Mouse (Mus musculus): ENCODE measurements around the gene Hnrnpl. TPM values are rescaled to one million over a fixed set of nuclear protein-coding genes. Genes with fewer than 3 reads are reported as not detected.
A peak's percentile ranks its signal among the peaks of the same experiment; 100 is the strongest.

Hnrnpl gene
- polyA plus RNA-seq, 1 experiment from 2014 or later: 336 TPM

GRCm38 (mm10) chr7:28793834-28794233 is 14.5 kb upstream of the Hnrnpl start:
- Histone ChIP-seq H3K27me3 (ENCODE audit: poor library complexity, severe bottlenecking) (no peaks in the 10 kb centered on the region), H3K4me1 (peaks cover 37% of the 10 kb centered on the region), H3K4me3 (no peak overlapping the region), H3K36me3 (replicated peaks) (no peaks in the 10 kb centered on the region), H3K9me3 (no peaks in the 10 kb centered on the region), H3K27ac (no peak overlapping the region)
- DNase-seq (ENCODE audit: extremely low spot score, low spot score): no peak
- 55% methylated on average over 2 of the region's 2 CpGs for WGBS

- H3K27me3 ChIP-seq (ENCODE audit: poor library complexity, severe bottlenecking): no peaks in the 10 kb centered on the region
- no peak for DNase-seq (ENCODE audit: extremely low spot score, low spot score)
- H3K4me1 ChIP-seq: peaks cover 31% of the 10 kb centered on the region
- H3K9me3 ChIP-seq: no peaks in the 10 kb centered on the region
- 84% methylated on average over 3 of the region's 3 CpGs for WGBS
- no peak overlapping the region for H3K4me3 ChIP-seq
- no peak overlapping the region for H3K27ac ChIP-seq
- no peaks in the 10 kb centered on the region for H3K36me3 ChIP-seq (replicated peaks)
Observed at GRCm38 (mm10) chr7:28794496-28794895, 13.8 kb upstream of the Hnrnpl start.

- Histone ChIP-seq H3K36me3 (replicated peaks) (no peaks in the 10 kb centered on the region), H3K4me3 (peak overlapping the region; percentile 41; the same call in 1 of the 2 replicates), H3K27ac (peak overlapping the region; percentile 82), H3K9me3 (no peaks in the 10 kb centered on the region), H3K4me1 (peaks cover 20% of the 10 kb centered on the region), H3K27me3 (ENCODE audit: poor library complexity, severe bottlenecking) (no peaks in the 10 kb centered on the region)
- no peak for DNase-seq (ENCODE audit: extremely low spot score, low spot score)
- 79% methylated on average over 15 of the region's 15 CpGs for WGBS
Observed at GRCm38 (mm10) chr7:28795832-28796231, 12.5 kb upstream of the Hnrnpl start.

GRCm38 (mm10) chr7:28796562-28796975 is 11.8 kb upstream of the Hnrnpl start:
- Histone ChIP-seq H3K4me1 (peaks cover 24% of the 10 kb centered on the region), H3K36me3 (replicated peaks) (no peaks in the 10 kb centered on the region), H3K4me3 (peak overlapping the region; percentile 41), H3K27ac (peak overlapping the region; percentile 82), H3K9me3 (no peaks in the 10 kb centered on the region), H3K27me3 (ENCODE audit: poor library complexity, severe bottlenecking) (no peaks in the 10 kb centered on the region)
- 20% methylated on average over 32 of the region's 32 CpGs for WGBS
- peak; percentile 77 for DNase-seq (ENCODE audit: extremely low spot score, low spot score)

- Histone ChIP-seq H3K9me3 (no peaks in the 10 kb centered on the region), H3K27me3 (ENCODE audit: poor library complexity, severe bottlenecking) (no peaks in the 10 kb centered on the region), H3K4me3 (no peak overlapping the region), H3K27ac (no peak overlapping the region), H3K4me1 (peaks cover 41% of the 10 kb centered on the region), H3K36me3 (replicated peaks) (no peaks in the 10 kb centered on the region)
- WGBS: 95% methylated on average over 9 of the region's 9 CpGs
- no peak for DNase-seq (ENCODE audit: extremely low spot score, low spot score)
Observed at GRCm38 (mm10) chr7:28799994-28800393, 8.3 kb upstream of the Hnrnpl start.

- peaks cover 49% of the 10 kb centered on the region for H3K4me1 ChIP-seq
- no peaks in the 10 kb centered on the region for H3K36me3 ChIP-seq (replicated peaks)
- H3K9me3 ChIP-seq: no peaks in the 10 kb centered on the region
- H3K4me3 ChIP-seq: no peak overlapping the region
- 86% methylated on average over 3 of the region's 3 CpGs for WGBS
- no peak for DNase-seq (ENCODE audit: extremely low spot score, low spot score)
- 0 out of 2 replicates have a peak overlapping the region, but pooled peaks have one; percentile 85 for H3K27ac ChIP-seq
- no peaks in the 10 kb centered on the region for H3K27me3 ChIP-seq (ENCODE audit: poor library complexity, severe bottlenecking)
Observed at GRCm38 (mm10) chr7:28801451-28801850, 6.9 kb upstream of the Hnrnpl start.

GRCm38 (mm10) chr7:28801901-28802670 is 6.3 kb upstream of the Hnrnpl start:
- H3K4me1 ChIP-seq: peaks cover 47% of the 10 kb centered on the region
- WGBS: 39% methylated on average over 10 of the region's 10 CpGs
- H3K27ac ChIP-seq: peak overlapping the region; percentile 85
- H3K4me3 ChIP-seq: peak overlapping the region; percentile 22; the same call in 1 of the 2 replicates
- no peak for DNase-seq (ENCODE audit: extremely low spot score, low spot score)
- H3K36me3 ChIP-seq (replicated peaks): no peaks in the 10 kb centered on the region
- H3K27me3 ChIP-seq (ENCODE audit: poor library complexity, severe bottlenecking): no peaks in the 10 kb centered on the region
- no peaks in the 10 kb centered on the region for H3K9me3 ChIP-seq

GRCm38 (mm10) chr7:28802846-28803588 is 5.3 kb upstream of the Hnrnpl start:
- H3K27ac ChIP-seq: peak overlapping the region; percentile 85
- 6% methylated on average over 10 of the region's 10 CpGs for WGBS
- DNase-seq (ENCODE audit: extremely low spot score, low spot score): peak; percentile 59
- H3K9me3 ChIP-seq: no peaks in the 10 kb centered on the region
- H3K4me1 ChIP-seq: peaks cover 56% of the 10 kb centered on the region
- no peaks in the 10 kb centered on the region for H3K27me3 ChIP-seq (ENCODE audit: poor library complexity, severe bottlenecking)
- no peaks in the 10 kb centered on the region for H3K36me3 ChIP-seq (replicated peaks)
- peak overlapping the region; percentile 22 for H3K4me3 ChIP-seq

GRCm38 (mm10) chr7:28803756-28804155 is 4.6 kb upstream of the Hnrnpl start:
- Histone ChIP-seq H3K4me3 (0 out of 2 replicates have a peak overlapping the region, but pooled peaks have one; percentile 22), H3K27me3 (ENCODE audit: poor library complexity, severe bottlenecking) (no peaks in the 10 kb centered on the region), H3K9me3 (no peaks in the 10 kb centered on the region), H3K27ac (peak overlapping the region; percentile 85), H3K4me1 (peaks cover 62% of the 10 kb centered on the region), H3K36me3 (replicated peaks) (no peaks in the 10 kb centered on the region)
- no peak for DNase-seq (ENCODE audit: extremely low spot score, low spot score)
- 80% methylated on average over 4 of the region's 4 CpGs for WGBS

GRCm38 (mm10) chr7:28806869-28807268 is 1.5 kb upstream of the Hnrnpl start:
- Histone ChIP-seq H3K27me3 (ENCODE audit: poor library complexity, severe bottlenecking) (no peaks in the 10 kb centered on the region), H3K27ac (no peak overlapping the region), H3K36me3 (replicated peaks) (peaks cover 3% of the 10 kb centered on the region), H3K9me3 (no peaks in the 10 kb centered on the region), H3K4me3 (no peak overlapping the region), H3K4me1 (peaks cover 64% of the 10 kb centered on the region)
- no peak for DNase-seq (ENCODE audit: extremely low spot score, low spot score)
- 90% methylated on average over 4 of the region's 4 CpGs for WGBS

- Histone ChIP-seq H3K4me3 (peak overlapping the region; percentile 93), H3K9me3 (no peaks in the 10 kb centered on the region), H3K36me3 (replicated peaks) (peaks cover 12% of the 10 kb centered on the region), H3K27me3 (ENCODE audit: poor library complexity, severe bottlenecking) (no peaks in the 10 kb centered on the region), H3K27ac (peak overlapping the region; percentile 100), H3K4me1 (peaks cover 64% of the 10 kb centered on the region)
- WGBS: 26% methylated on average over 7 of the region's 8 CpGs
- DNase-seq (ENCODE audit: extremely low spot score, low spot score): no peak
Observed at GRCm38 (mm10) chr7:28807641-28808220, 610 bp upstream of the Hnrnpl start.

- WGBS: 0% methylated on average over 32 of the region's 32 CpGs
- Histone ChIP-seq H3K27ac (peak overlapping the region; percentile 100), H3K4me3 (peak overlapping the region; percentile 93), H3K9me3 (no peaks in the 10 kb centered on the region), H3K36me3 (replicated peaks) (peaks cover 24% of the 10 kb centered on the region), H3K4me1 (peaks cover 64% of the 10 kb centered on the region), H3K27me3 (ENCODE audit: poor library complexity, severe bottlenecking) (no peaks in the 10 kb centered on the region)
- peak; percentile 94 for DNase-seq (ENCODE audit: extremely low spot score, low spot score)
Observed at GRCm38 (mm10) chr7:28808957-28809393, 634 bp downstream of the Hnrnpl start.

Measured in forebrain, embryonic 10.5 days (tissue).